Mouse (Mus musculus) forebrain, embryonic 16.5 days (tissue): ENCODE data around the gene Etl4. TPM values are rescaled to one million over a fixed set of nuclear protein-coding genes. Genes with fewer than 3 reads are reported as not detected.
A peak's percentile ranks its signal among the peaks of the same experiment; 100 is the strongest.
"Not testable (repeated sequence)": the region's sequence is repeated elsewhere in the genome, so short reads cannot be mapped to it uniquely, and the experiment has no call there.

Source experiments
- ATAC-seq: fragments of 200-750 bp; cut with Nextera tagmentation; 2 replicates; pipeline ENCODE4 v1.8.0; 2017; ENCODE audit warnings: mild to moderate bottlenecking, moderate library complexity
- H3K27ac ChIP-seq: fragments of 300-500 bp; sonication (generic); 2 replicates; pipeline ENCODE4 v1.5.1; 2014; ENCODE audit warnings: low read length, control low read depth
- H3K27me3 ChIP-seq: fragments of 300-500 bp; sonication (generic); replicated peaks from 2 replicates; pipeline ENCODE4 v1.6.1; 2014; ENCODE audit warnings: low read length; ENCODE audit not compliant: control insufficient read depth, insufficient read depth
- H3K36me3 ChIP-seq: fragments of 300-500 bp; sonication (generic); 2 replicates; pipeline ENCODE4 v1.6.1; 2014; ENCODE audit not compliant: control insufficient read depth, insufficient read depth
- H3K4me1 ChIP-seq: fragments of 300-500 bp; sonication (generic); replicated peaks from 2 replicates; pipeline ENCODE4 v1.6.1; 2014; ENCODE audit warnings: low read length; ENCODE audit not compliant: control insufficient read depth, insufficient read depth
- H3K4me2 ChIP-seq: fragments of 300-500 bp; sonication (generic); 2 replicates; pipeline ENCODE4 v1.6.1; 2014; ENCODE audit warnings: mild to moderate bottlenecking, low read length, control low read depth
- H3K4me3 ChIP-seq: fragments of 300-500 bp; sonication (generic); replicated peaks from 2 replicates; pipeline ENCODE4 v1.5.1; 2014; ENCODE audit warnings: mild to moderate bottlenecking, low read length, control low read depth
- H3K9ac ChIP-seq: fragments of 300-500 bp; sonication (generic); replicated peaks from 2 replicates; pipeline ENCODE4 v1.6.1; 2014; ENCODE audit warnings: low read depth, low read length, control low read depth
- H3K9me3 ChIP-seq: fragments of 300-500 bp; sonication (generic); 2 replicates; pipeline ENCODE4 v1.6.1; 2016; ENCODE audit warnings: low read length; ENCODE audit not compliant: control insufficient read depth
- WGBS: fragments of 180-500 bp; shearing (Covaris S2); extraction: QIAGEN DNeasy Blood & Tissue Kit; methylation state at CpG from one replicate; pipeline ENCODE4 v1.1.7; 2014; 5-methylcytosine and 5-hydroxymethylcytosine counted together
- polyA plus RNA-seq: library from polyadenylated mRNA; unstranded; fragments of >200 nt; fragmentation: Nextera tagmentation; extraction: Ambion mirVana; gene quantifications from 2 replicates; pipeline ENCODE4 v1.2.1, GENCODE M21; 2015

The Etl4 gene
- polyA plus RNA-seq, 1 experiment from 2014 or later: 16.5 TPM

GRCm38 (mm10) chr2:20339016-20339734 lies 429.6 kb downstream of the Etl4 start:
- peaks cover 8% of the 10 kb centered on the region for H3K4me1 ChIP-seq
- H3K27me3 ChIP-seq: no peaks in the 10 kb centered on the region
- no peak overlapping the region for H3K27ac ChIP-seq
- no peaks in the 10 kb centered on the region for H3K36me3 ChIP-seq
- no peak for ATAC-seq
- peak overlapping the region; percentile 34; the same call in 1 of the 2 replicates for H3K9ac ChIP-seq
- no peak overlapping the region; the same call in 1 of the 2 replicates for H3K4me3 ChIP-seq
- 40% methylated on average over 7 of the region's 7 CpGs for WGBS
- H3K4me2 ChIP-seq: peak overlapping the region; percentile 54
- H3K9me3 ChIP-seq: no peaks in the 10 kb centered on the region

- ATAC-seq: peak; percentile 59; the same call in 1 of the 2 replicates
- peak overlapping the region; percentile 34; the same call in 1 of the 2 replicates for H3K9ac ChIP-seq
- H3K4me1 ChIP-seq: peaks cover 8% of the 10 kb centered on the region
- H3K36me3 ChIP-seq: no peaks in the 10 kb centered on the region
- H3K27ac ChIP-seq: no peak overlapping the region
- 6% methylated on average over 12 of the region's 12 CpGs for WGBS
- no peaks in the 10 kb centered on the region for H3K9me3 ChIP-seq
- peak overlapping the region; percentile 31 for H3K4me3 ChIP-seq
- peak overlapping the region; percentile 54 for H3K4me2 ChIP-seq
- H3K27me3 ChIP-seq: no peaks in the 10 kb centered on the region
Measured at GRCm38 (mm10) chr2:20339919-20340318, 430.3 kb downstream of the Etl4 start.

DNA sequence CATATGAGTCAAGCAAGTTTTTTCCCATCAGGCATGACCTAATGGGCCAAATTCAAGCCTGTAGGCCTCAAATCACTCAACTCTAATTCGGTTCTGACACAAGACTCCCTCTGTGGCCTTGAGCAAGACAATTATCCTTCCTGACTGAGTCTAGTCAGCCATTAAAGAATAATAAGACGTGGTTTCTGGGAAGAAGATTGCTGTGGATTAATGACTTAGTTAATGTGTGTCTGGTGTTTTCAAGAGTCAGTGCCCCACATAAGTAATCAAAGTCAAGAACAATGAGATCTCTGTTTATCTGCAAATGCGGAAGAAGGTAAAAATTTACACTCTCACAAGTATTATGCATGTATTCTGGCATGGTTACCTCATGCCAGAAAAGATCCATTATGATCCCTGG lies 437.3 kb downstream of the Etl4 start:
- Histone ChIP-seq H3K4me3 (no peak overlapping the region), H3K27ac (no peak overlapping the region), H3K4me1 (no peaks in the 10 kb centered on the region), H3K9me3 (no peaks in the 10 kb centered on the region), H3K9ac (no peak overlapping the region), H3K27me3 (no peaks in the 10 kb centered on the region), H3K4me2 (no peak overlapping the region), H3K36me3 (no peaks in the 10 kb centered on the region)
- 53% methylated on average over 3 of the region's 3 CpGs for WGBS
- no peak for ATAC-seq

- H3K36me3 ChIP-seq: no peaks in the 10 kb centered on the region
- no peak for ATAC-seq
- no peak overlapping the region for H3K4me2 ChIP-seq
Measured at GRCm38 (mm10) chr2:20349268-20349667, 439.7 kb downstream of the Etl4 start.

DNA sequence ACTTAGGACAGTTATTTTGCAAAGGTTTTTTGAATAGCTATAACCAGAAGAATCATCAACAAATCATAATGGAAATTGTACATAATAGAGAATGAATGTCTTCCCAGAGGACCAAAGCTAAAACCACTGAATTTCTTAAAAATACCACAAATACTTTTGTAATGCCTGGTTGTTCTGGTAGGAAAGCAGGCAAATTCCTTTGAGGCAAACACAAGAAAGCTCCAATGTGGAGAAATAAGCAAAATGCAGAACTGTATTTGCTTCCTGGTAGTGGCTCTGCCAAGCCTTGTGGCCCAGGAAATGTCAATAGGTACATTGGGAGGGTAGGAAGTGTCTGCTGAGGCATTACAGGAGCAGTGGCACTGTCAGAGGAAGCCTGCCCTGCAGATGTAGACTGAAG lies 443.2 kb downstream of the Etl4 start:
- no peaks in the 10 kb centered on the region for H3K9me3 ChIP-seq
- H3K27ac ChIP-seq: no peak overlapping the region
- ATAC-seq: no peak
- no peak overlapping the region for H3K9ac ChIP-seq
- no peak overlapping the region for H3K4me3 ChIP-seq
- no peaks in the 10 kb centered on the region for H3K4me1 ChIP-seq
- H3K27me3 ChIP-seq: no peaks in the 10 kb centered on the region
- H3K36me3 ChIP-seq: no peaks in the 10 kb centered on the region
- no peak overlapping the region for H3K4me2 ChIP-seq

More at GRCm38 (mm10) chr2:20349268-20349667, 439.7 kb downstream of the Etl4 start:
- 82% methylated on average over 5 of the region's 5 CpGs for WGBS
- Histone ChIP-seq H3K9me3 (no peaks in the 10 kb centered on the region), H3K27ac (no peak overlapping the region), H3K4me1 (no peaks in the 10 kb centered on the region), H3K9ac (no peak overlapping the region), H3K4me3 (no peak overlapping the region), H3K27me3 (no peaks in the 10 kb centered on the region)

DNA sequence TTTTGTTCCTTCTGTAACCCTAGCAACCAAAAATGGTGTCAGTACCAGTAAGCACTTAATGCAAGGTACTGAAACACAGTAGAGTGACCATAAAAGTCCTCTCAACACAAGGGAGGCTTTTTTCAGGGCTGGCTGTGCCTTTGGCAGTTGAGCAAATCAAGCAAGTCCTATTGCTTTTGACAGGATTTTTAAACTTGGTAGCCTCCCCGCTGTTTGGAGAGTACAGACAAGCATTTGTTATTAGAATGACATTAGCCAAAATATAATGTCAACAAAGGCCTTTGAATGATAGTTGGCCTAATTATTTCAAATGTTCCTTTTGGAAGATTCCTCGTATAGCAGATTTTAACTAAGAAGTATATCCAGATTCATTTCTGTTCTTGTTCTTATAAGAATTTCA lies 467.4 kb downstream of the Etl4 start:
- no peak overlapping the region for H3K4me2 ChIP-seq
- H3K36me3 ChIP-seq: no peaks in the 10 kb centered on the region
- no peaks in the 10 kb centered on the region for H3K27me3 ChIP-seq
- no peaks in the 10 kb centered on the region for H3K4me1 ChIP-seq
- H3K4me3 ChIP-seq: no peak overlapping the region
- 68% methylated on average over 2 of the region's 2 CpGs for WGBS
- ATAC-seq: no peak
- H3K27ac ChIP-seq: no peak overlapping the region
- no peaks in the 10 kb centered on the region for H3K9me3 ChIP-seq
- H3K9ac ChIP-seq: no peak overlapping the region

GRCm38 (mm10) chr2:20380874-20381273 lies 471.3 kb downstream of the Etl4 start:
- H3K36me3 ChIP-seq, H3K4me2 ChIP-seq, H3K9ac ChIP-seq, H3K4me3 ChIP-seq, H3K27me3 ChIP-seq, H3K4me1 ChIP-seq, ATAC-seq, H3K9me3 ChIP-seq, H3K27ac ChIP-seq: not testable (repeated sequence)
- 75% methylated on average over 4 of the region's 8 CpGs for WGBS

GRCm38 (mm10) chr2:20394083-20394482 lies 484.5 kb downstream of the Etl4 start:
- no peaks in the 10 kb centered on the region for H3K36me3 ChIP-seq
- H3K4me1 ChIP-seq: no peaks in the 10 kb centered on the region
- no peak overlapping the region for H3K4me3 ChIP-seq
- H3K4me2 ChIP-seq: no peak overlapping the region
- H3K27me3 ChIP-seq: no peaks in the 10 kb centered on the region
- no peak overlapping the region for H3K9ac ChIP-seq
- H3K27ac ChIP-seq: no peak overlapping the region
- no peaks in the 10 kb centered on the region for H3K9me3 ChIP-seq
- ATAC-seq: no peak

GRCm38 (mm10) chr2:20396978-20397377 lies 487.4 kb downstream of the Etl4 start:
- Histone ChIP-seq H3K36me3 (no peaks in the 10 kb centered on the region), H3K9ac (no peak overlapping the region), H3K27ac (no peak overlapping the region), H3K9me3 (no peaks in the 10 kb centered on the region), H3K4me1 (no peaks in the 10 kb centered on the region), H3K4me3 (no peak overlapping the region), H3K4me2 (no peak overlapping the region), H3K27me3 (no peaks in the 10 kb centered on the region)
- no peak for ATAC-seq
- WGBS: 91% methylated on average over 6 of the region's 6 CpGs

DNA sequence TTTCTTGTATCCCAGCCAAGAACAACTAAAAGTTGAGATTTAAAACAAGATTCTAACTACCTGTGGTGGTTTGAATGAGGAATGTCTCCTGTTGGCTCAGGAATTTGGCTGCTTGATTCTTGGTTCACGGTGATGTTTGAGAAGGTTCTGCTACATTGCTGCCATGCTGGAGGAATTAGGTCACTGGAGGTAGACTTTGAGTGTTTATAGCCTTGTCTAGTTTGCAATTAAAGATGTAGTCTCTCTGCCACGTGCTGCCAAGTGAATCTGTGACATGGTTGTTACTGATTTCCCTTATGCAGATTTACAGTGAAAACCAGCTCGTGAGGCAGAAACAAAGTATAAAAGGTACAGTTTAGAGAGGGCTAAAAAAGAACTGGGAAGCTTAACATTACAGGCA lies 491.0 kb downstream of the Etl4 start:
- WGBS: 40% methylated on average over 3 of the region's 3 CpGs
- Histone ChIP-seq H3K27ac (no peak overlapping the region), H3K4me1 (no peaks in the 10 kb centered on the region)

More for the DNA sequence above, 491.0 kb downstream of the Etl4 start:
- no peaks in the 10 kb centered on the region for H3K27me3 ChIP-seq
- no peak overlapping the region for H3K4me2 ChIP-seq
- no peak overlapping the region for H3K4me3 ChIP-seq
- no peak overlapping the region for H3K9ac ChIP-seq
- H3K9me3 ChIP-seq: no peaks in the 10 kb centered on the region
- ATAC-seq: no peak
- H3K36me3 ChIP-seq: no peaks in the 10 kb centered on the region
